Mouse (Mus musculus) kidney, postnatal 14 days (tissue): ENCODE results near the gene Gadd45g.

Experiments used
- DNase-seq: peaks from one replicate; pipeline ENCODE4 v3.0.0; 2022; ENCODE audit warnings: mixed read lengths

Gene Gadd45g

DNA sequence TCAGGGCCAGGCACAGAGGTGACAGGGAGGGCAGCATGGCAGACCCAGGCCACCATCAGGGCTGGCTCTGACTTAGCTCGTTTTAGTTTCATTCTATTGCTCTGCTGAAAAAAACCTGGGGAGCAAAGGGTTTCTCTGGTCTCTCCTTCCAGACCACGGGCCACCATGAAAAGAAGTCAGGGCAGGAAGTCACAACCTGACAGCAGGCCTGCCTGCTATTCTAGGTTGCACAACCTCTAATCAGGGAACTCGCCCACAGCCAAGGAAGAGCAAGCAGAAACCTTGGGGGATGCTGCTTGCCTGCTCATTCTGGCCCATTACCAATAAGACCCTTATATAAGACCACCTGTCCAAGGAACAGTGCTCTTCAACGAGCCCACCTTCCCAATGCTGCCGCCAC lies 9.1 kb downstream of the Gadd45g start:
- DNase-seq, result no peak

DNA sequence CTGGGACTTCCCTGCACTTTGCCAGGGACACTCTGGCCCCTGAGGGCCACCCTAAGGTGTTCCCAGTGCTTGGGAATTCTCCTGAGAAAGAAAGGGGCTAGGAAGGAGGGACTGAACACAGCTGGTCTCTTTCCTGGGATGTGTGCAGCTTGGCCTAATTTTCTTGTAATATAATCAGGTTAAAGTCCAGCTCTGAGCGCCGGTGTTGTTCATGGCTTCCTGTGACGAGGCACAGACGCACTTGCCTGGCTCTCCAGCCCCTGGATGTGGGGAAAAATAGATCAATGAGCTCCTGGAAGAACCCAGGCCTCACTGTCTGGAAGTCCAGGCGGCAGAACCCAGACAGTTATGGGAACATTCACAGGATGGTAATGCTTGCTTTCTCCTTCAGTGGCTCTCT lies 10.7 kb downstream of the Gadd45g start:
- DNase-seq, result no peak

- no peak for DNase-seq
These were observed 12.0 kb downstream of the Gadd45g start for GRCm38 (mm10) chr13:51858475-51858874.

- no peak for DNase-seq
These were observed 12.7 kb downstream of the Gadd45g start for GRCm38 (mm10) chr13:51859174-51859573.

DNA sequence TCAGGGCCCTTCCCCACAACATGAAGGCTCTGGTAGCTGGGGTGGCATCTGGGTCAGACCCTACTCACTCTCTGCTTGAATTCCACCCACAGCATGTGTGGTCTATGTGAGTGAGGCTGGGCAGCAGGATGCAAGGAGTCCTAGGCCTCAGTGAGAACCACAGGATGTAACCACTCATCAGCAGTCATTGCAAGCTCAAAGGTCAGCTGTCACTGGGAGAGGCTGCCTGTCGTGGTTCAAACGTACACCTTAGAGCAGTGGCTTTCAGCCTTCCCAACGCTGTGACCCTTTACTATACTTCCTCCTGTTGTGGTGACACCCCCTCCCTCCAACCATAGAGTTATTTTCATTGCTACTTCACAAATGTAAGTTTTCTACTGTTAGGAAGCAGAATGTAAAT lies 13.3 kb downstream of the Gadd45g start:
- no peak for DNase-seq

DNA sequence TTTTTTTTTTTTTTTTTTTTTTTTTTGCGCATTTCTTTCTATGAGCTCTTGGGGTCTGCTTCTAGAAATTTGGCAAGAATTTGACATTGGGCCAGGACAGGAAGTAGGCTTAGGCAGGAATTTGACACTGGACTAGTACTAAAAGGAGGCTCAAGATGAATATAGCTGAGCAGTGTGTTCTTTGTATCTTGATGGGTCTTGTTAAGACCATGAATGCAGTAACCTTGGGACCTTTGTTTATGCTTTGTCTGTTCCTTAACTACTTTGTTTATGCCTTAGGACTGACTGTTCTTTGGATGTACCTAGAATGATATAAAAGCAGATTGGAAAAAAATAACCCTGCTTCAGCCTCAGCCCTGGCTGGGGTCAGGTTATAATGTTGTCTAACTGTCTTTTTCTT lies 16.3 kb downstream of the Gadd45g start:
- no peak for DNase-seq

DNA sequence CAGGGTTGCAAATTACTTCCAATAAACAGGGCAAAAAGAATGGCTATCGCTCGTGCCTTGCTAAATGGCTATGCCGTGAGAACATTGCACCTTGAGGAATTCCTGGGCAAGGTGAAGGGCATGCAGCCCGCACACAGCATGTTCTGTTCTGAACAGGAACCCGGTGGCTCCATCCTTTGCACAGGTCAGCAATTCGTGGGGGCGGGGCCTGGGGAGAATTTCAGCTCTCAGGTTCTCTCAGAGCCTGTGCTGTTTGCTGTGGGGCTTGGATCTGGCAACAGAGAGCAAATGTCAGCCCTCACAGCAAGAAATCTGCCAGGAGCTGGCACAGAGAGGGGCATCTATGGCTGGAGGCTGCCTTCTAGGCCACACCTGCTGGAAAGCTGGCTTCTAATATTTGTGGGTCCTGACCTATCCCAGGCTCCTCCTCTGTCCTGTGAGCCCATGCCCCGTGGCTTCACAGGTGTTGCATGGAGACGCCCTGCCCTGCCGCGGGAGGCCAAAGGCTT lies 19.7 kb downstream of the Gadd45g start:
- DNase-seq, result peak; percentile 90

DNA sequence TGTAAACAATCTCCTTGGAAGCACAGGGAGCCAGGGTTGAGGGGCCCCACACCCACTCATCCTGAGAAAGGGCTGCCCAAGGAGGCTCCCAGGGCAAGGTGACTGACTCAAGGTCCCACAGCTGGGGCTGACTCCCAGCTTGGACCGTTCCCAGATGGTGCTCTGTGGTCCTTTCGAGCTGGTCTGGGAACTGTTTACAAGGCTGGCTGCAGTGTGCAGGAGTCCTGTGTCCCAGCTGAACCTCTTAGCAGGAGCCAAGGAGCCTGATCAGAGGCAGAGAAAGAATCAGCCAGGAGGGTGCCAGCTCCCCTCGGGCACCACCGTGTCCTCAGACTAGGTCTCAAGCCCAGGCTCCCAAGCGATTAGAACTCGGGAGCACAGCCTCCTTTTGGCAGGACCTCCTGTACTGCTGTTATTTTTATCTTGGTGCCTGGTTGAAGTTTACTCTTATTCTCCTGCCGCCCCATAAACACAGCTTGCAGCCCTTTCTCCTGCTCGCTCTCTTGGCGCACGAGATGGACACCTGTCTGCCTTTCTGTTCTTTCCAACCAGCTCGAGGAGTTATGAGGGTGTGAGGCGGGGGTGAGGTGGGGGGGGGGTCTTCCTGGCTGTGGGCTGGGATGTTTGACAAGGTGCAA lies 22.1 kb downstream of the Gadd45g start:
- DNase-seq, result peak; percentile 72

DNA sequence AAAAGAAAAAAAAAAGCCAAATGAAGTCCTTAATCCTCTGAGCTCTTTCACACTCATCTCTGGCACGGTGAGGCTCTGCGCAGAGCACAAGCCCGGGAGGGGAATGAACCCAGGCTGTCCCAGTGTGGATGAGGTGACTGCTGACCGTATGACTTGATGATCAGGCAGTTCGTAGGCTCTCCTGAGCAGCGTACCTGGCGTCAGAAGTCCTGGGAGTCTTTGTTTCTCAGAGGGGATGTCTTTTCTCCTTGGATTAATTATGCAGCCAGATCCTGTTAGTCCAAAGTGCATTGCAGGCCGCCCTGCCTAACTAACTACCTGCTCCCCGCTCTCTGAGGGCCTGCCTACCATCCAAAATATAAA lies 22.6 kb downstream of the Gadd45g start:
- peak; percentile 47 for DNase-seq

GRCm38 (mm10) chr13:51871148-51871547 lies 24.7 kb downstream of the Gadd45g start:
- peak; percentile 74 for DNase-seq

GRCm38 (mm10) chr13:51872252-51872962 lies 25.9 kb downstream of the Gadd45g start:
- peak; percentile 72 for DNase-seq

DNA sequence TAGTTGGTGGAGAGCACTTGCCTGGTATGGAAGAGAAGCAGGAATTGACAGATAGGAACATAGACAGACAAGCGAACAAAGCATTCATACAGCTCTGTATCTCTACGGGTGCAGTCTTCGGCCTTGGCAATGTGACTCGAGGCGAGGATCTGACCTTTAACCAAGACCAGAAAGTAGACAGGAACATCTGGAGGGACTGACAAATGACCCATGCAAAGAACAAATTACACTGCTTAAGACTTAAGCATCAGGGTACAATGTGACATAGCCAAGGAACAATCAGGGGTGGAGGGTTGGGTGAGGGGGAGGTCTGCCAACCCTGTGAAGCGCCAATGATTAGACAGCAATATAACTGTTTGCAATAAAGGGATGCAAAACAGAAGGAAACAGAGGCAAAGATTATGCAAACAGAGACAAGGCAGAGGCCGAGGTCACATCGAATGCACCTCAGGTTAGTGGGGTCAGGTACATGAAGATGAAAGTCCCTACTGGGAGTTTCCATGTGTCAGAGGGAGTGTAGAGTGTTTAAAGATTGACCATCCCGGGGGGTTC lies 26.6 kb downstream of the Gadd45g start:
- DNase-seq, result peak; percentile 38

GRCm38 (mm10) chr13:51873786-51874185 lies 27.3 kb downstream of the Gadd45g start:
- no peak for DNase-seq

DNA sequence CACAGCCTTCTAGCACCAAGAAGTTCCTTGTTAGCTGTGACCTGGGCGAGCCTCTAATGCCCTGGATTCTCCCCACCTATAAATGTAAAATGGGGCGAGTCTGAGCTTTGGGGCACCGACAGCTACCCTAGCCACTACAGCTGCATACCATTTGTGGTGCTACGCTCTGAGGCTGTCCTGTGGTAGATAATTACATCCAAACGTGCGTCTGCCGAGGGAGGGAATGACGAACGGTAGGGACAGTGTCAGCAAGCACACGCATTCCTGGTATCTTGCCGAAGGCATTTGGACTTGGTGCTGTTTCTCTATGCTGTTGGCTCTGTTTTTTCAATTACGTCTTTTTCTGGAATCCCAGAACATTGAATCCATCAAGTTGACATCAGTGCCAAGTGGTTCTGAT lies 29.7 kb downstream of the Gadd45g start:
- no peak for DNase-seq

DNA sequence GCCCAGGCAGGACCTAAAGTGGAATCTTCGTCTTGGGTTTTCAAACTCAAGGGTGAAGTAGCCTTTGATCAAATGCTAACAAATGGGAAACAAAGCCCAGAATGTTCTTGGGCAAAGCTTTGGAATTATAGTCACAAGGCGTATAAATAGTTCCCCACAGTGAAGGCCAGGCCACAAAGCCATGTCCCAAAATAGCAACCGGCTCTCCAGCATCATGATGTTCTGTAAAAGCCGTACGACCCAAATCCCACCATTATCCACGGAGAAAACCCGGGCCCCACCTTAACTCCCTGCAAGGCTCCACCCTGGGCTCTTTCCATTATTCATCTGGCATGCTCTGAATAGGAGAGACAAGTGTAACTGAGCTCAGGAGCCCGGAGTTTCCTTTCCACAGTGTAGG lies 32.3 kb downstream of the Gadd45g start:
- no peak for DNase-seq

- DNase-seq, result no peak
These were observed 33.1 kb downstream of the Gadd45g start for GRCm38 (mm10) chr13:51879571-51879970.

DNA sequence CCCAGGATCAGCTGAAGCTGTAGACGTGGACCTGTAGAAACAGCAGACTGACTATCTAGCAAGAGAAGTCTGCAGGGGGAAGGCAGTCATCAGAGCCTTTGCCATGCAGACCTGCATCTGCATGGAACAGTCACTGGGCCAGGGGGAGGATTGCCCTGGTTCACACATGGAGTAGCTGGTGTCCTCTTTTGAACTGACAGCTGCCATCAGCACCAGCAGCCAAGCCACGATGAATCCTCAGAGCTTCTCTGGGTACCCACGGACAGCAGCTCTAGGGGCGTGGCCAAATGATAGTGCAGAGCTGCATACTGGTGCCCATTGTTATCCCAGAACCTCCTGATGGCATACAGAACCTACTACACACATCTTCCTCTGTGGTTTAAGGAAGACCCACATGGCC lies 33.5 kb downstream of the Gadd45g start:
- no peak for DNase-seq

- DNase-seq, result peak; percentile 75
These were observed 35.0 kb downstream of the Gadd45g start for GRCm38 (mm10) chr13:51881271-51882128.

GRCm38 (mm10) chr13:51882218-51882617 lies 35.7 kb downstream of the Gadd45g start:
- no peak for DNase-seq

GRCm38 (mm10) chr13:51884250-51884649 lies 37.8 kb downstream of the Gadd45g start:
- no peak for DNase-seq

- no peak for DNase-seq
These were observed 39.1 kb downstream of the Gadd45g start for GRCm38 (mm10) chr13:51885594-51885993.

- no peak for DNase-seq
These were observed 39.6 kb downstream of the Gadd45g start for GRCm38 (mm10) chr13:51886085-51886484.

DNA sequence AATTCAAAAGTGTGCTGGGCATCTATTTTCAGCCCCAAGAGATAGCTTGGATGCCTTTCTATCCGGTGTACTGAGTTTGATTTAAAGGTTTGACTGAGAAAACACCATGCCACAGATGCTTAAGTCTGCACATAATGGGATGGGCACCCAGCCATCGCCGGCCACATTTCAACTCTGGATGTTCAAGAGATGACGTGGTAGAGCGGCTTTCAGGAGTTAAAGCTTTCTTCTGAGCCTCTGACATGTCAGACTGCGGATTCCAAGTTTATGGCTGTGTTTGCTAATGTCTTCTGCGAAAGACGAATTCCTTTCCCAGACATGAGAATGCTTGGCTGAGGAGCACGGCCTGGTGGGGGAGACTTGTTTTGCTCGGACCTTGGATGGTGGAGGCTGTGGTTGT lies 40.2 kb downstream of the Gadd45g start:
- DNase-seq, result peak; percentile 61
